Mouse (Mus musculus) retina, adult 2 months (tissue): ENCODE results near the gene Cckbr.
"Not testable (repeated sequence)": the region's sequence is repeated elsewhere in the genome, so short reads cannot be mapped to it uniquely, and the experiment has no call there.

Experiments used
- DNase-seq: peaks from one replicate; pipeline ENCODE4 v3.0.0-alpha.2; 2012; ENCODE audit warnings: low read depth, low spot score

The Cckbr gene

GRCm38 (mm10) chr7:105437979-105438772 is 12.6 kb downstream of the Cckbr start:
- no peak for DNase-seq

- no peak for DNase-seq
Observed at GRCm38 (mm10) chr7:105441426-105441825, 15.9 kb downstream of the Cckbr start.

- no peak for DNase-seq
Observed at GRCm38 (mm10) chr7:105445076-105445475, 19.5 kb downstream of the Cckbr start.

- not testable (repeated sequence) for DNase-seq
Observed at GRCm38 (mm10) chr7:105453345-105453744, 27.8 kb downstream of the Cckbr start.

GRCm38 (mm10) chr7:105458546-105458945 is 33.0 kb downstream of the Cckbr start:
- DNase-seq: no peak

- not testable (repeated sequence) for DNase-seq
Observed at GRCm38 (mm10) chr7:105465505-105465904, 40.0 kb downstream of the Cckbr start.

GRCm38 (mm10) chr7:105472607-105473006 is 47.1 kb downstream of the Cckbr start:
- DNase-seq: no peak

GRCm38 (mm10) chr7:105474771-105475315 is 49.3 kb downstream of the Cckbr start:
- no peak for DNase-seq

GRCm38 (mm10) chr7:105475396-105475949 is 49.9 kb downstream of the Cckbr start:
- DNase-seq: no peak

- DNase-seq: no peak
Observed at GRCm38 (mm10) chr7:105476683-105477432, 51.3 kb downstream of the Cckbr start.

- no peak for DNase-seq
Observed at GRCm38 (mm10) chr7:105477433-105477700, 51.8 kb downstream of the Cckbr start.

- no peak for DNase-seq
Observed at GRCm38 (mm10) chr7:105477841-105478240, 52.3 kb downstream of the Cckbr start.

GRCm38 (mm10) chr7:105478344-105478743 is 52.8 kb downstream of the Cckbr start:
- DNase-seq: no peak

GRCm38 (mm10) chr7:105479232-105479631 is 53.7 kb downstream of the Cckbr start:
- no peak for DNase-seq

- no peak for DNase-seq
Observed at GRCm38 (mm10) chr7:105480081-105480480, 54.5 kb downstream of the Cckbr start.

GRCm38 (mm10) chr7:105480561-105481504 is 55.3 kb downstream of the Cckbr start:
- no peak for DNase-seq

- no peak for DNase-seq
Observed at GRCm38 (mm10) chr7:105481505-105482411, 56.2 kb downstream of the Cckbr start, which contains the start of gene Cavin3. Cavin3 (minus strand) TSS chr7:105482300.

- DNase-seq: no peak
Observed at GRCm38 (mm10) chr7:105482426-105482825, 56.9 kb downstream of the Cckbr start.

GRCm38 (mm10) chr7:105485029-105485428 is 59.5 kb downstream of the Cckbr start:
- no peak for DNase-seq
